Mouse (Mus musculus) heart, postnatal 4 days (tissue): ENCODE measurements around the gene Med12. TPM values are rescaled to one million over a fixed set of nuclear protein-coding genes. Genes with fewer than 3 reads are reported as not detected.
A peak's percentile ranks its signal among the peaks of the same experiment; 100 is the strongest.
"Not testable (repeated sequence)": the region's sequence is repeated elsewhere in the genome, so short reads cannot be mapped to it uniquely, and the experiment has no call there.

Source experiments
- DNase-seq: peaks from one replicate; pipeline ENCODE4 v3.0.0; 2021
- total RNA-seq, 2 experiments: library from RNA; stranded (reverse); gene quantifications; 2 replicates each; pipeline ENCODE4 v1.2.3; 2021

The Med12 gene
- total RNA-seq, 2 experiments from 2014 or later: 27.3 to 28.0 TPM

DNA sequence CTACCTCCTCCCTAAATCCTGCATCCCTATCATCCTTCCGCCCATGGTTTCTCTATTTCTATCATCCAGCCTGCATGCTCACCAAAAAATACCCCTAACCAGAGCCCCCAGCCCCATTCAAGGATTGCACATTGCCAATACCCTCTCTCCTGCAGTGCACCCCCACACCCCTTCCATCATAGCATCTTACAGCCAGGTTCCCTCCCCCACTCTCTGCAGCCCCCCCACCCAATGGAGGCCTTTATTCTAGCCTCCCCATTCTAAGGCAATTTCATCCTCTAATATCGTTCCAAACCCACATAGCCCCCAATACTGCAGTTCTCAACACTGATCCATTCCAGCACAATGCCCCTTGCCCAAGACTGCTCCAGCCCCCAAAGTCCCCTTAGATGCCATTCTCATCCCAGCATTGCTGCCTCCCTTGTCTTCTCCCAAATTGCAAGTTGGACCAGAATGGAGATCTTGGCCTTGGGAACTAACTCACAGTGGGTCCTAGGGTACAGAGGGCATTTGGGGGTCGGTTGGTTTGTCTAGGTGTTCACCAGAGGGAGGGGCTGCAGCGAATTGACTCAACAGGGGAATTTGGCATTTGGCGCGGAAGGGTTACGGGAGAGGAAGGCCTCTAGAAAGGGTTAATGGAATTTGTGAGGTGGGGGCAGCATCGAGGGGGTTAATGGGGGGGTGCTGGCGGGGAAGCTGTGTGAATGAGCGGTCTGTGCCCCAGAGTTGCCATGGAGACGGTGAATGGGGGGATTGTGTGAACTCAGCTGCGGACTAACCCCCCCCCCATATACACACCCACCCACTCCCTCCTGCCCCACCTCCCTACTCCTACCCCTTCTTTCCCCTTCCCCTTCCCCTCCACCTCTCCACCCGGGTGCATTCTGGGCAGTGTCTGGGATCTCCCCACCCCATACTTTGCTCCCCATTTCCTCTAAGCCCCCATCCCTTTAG is 25.9 kb downstream of the Med12 start:
- DNase-seq: no peak

DNA sequence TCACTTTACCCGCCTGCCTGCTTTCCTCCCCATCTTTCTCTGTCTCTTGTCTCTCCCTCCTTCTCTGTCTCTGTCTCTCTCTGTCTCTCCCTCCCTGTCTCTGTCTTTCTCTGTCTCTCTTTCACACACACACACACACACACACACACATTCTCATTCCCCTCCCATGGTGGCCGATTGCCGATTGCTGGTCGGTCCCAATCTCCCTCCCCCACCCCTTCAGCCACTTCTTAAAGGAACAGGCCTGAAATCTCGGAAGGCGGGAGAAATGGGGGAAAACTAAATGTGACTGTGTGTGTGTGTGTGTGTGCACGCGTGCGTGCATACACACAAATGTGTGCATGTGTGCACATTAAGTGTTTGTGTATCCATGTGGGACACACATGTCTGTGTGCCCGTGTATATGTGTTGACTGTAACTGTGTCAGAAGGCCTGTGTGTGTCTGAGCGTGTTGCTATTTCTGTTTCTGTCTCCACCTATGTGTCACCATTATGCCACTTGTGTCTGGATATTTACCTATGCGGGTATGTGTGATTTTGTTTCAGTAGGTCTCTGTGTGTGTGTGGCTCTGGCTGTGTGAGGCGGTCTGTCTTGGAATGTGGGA is 26.7 kb downstream of the Med12 start:
- peak; percentile 17 for DNase-seq

DNA sequence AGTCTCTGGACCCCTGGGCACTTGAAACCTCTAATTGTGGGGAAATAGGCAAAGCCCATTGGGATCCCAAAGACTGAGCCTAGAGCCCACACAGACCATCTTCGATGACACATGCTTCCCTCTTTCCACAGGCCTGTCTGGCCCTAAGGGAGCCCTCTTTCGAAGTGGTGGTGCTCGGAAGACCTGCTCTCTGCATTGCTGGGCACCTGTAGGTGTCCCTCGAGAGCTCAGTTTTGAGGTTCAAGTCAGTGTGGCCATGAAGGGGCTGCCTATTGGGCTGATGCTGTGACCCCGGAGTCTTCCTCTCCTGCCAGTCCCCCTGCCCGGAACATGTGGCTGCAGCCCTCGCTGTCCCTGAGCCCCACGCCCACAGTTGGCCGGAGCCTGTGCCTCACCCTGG is 27.8 kb downstream of the Med12 start:
- DNase-seq: no peak

DNA sequence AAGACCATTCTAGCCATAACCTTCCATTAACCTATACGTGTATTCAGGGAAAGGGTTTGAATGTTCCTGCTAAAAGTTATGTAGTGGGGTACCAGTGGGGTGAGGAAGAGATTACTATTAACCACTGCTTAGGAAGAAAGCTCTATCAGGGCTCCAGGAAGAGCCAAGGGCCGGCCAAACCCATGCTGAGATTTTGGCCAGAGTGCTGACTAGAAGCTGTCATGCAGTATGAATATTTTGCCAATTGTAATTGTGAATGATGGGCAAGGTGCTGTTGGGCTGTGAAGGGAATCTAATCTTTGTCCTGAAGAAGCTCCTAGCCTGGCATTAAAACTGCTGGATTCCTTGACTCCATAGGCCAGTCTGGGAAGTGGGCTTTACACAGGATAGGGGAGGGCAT is 30.8 kb downstream of the Med12 start:
- DNase-seq: no peak

DNA sequence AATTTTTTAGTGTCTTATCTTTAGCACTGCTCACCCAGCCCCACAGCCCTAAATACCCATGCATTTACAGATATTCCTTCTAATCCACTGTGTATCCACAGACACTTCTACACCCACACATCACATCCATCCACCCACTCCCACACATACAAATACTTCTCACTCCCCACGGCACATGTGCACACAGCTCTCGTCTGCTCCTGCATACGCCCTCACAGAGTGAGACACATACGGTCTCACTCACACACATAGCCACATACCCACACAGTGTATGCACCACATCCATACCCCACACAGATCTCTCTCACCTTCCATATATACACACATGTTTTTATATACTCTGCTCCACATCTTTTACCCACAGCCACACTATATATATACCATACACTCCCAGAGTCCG is 35.5 kb downstream of the Med12 start:
- DNase-seq: no peak

DNA sequence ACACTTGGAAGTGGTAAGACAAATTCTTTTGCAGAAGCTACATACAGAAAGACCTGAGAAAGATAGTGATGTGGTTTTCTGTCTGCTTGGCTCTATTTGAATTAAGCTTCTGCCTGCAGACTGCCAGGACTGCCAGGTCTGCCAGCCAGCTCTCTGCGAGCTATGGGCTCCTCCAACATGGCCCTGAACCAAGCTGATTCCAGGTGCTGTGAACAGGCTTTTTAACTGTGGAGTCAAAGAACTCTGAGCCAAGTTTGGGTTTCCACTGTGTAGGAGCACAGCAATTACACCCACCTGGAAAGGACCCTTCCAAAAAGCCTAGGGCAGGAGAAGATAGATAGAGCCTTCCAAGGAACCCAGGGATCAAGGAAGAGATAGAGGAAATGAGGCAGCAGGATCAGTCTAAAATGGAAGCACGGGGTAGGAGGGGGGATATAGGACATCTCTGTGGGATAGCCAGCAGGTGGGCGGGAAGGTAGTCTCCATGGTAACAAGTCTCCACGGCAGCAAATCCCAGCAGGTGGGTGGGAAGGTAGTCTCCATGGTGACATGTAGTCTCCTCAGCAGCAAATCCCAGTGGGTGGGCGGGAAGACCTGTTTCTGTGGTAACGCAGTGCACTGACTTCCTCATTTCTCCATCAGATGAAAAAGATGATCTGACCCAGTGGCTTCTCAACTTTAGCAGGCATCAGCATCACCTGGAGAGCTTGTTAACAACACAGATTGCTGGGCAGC is 40.0 kb downstream of the Med12 start:
- no peak for DNase-seq

DNA sequence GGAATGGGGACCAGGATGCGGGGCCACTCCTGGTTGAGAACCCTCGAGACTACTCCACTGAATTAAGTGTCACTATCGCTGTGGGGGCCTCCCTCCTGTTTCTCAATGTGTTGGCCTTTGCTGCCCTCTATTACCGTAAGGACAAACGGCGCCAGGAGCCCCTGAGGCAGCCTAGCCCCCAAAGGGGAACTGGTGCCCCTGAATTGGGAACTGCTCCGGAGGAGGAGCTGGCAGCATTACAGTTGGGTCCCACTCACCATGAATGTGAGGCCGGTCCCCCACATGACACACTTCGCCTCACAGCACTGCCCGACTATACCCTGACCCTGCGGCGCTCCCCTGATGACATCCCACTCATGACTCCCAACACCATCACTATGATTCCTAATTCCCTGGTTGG is 45.9 kb downstream of the Med12 start:
- DNase-seq: no peak

DNA sequence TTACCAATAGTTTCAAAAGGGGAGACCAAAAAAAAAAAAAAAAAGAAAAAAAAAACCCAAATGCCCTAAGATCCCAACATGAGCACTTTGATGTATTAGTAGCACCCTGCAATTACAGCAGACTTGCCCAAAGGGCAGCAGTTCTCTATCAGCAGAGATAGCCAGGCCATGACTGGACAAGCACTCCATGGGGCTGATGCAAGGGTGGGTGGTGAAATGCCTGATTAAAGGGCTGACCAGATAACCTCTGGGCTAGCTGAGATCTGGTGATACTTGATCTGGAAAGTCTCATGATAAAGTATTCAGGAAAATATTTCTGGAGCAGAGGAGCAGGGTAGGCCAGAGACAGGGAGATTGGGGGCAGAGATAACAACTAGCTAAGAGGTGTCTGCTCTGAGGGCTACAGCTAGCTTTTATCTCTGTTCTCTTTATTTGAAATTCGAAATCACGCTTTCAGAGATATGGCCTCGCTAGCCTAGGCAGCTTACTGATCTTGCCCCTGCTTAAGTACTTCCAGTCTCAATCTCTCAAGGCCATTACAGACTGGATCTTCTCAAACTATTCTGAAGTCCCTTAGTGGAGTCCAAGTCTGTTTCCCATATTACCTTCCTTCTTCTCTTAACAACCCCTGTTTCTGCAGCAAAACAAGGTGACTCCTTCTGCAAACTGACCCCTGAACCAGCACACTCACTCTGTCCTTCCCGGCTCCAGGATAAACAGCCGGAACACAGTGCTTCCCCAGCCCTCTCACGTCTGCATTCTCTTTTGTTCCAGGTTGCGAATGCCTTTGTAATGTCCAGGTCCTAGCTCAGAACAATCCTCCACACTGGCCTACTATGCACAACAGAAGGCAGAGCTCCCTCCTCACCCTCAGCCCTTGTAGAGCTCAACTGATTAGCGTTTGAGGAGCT is 52.4 kb downstream of the Med12 start:
- DNase-seq: no peak

DNA sequence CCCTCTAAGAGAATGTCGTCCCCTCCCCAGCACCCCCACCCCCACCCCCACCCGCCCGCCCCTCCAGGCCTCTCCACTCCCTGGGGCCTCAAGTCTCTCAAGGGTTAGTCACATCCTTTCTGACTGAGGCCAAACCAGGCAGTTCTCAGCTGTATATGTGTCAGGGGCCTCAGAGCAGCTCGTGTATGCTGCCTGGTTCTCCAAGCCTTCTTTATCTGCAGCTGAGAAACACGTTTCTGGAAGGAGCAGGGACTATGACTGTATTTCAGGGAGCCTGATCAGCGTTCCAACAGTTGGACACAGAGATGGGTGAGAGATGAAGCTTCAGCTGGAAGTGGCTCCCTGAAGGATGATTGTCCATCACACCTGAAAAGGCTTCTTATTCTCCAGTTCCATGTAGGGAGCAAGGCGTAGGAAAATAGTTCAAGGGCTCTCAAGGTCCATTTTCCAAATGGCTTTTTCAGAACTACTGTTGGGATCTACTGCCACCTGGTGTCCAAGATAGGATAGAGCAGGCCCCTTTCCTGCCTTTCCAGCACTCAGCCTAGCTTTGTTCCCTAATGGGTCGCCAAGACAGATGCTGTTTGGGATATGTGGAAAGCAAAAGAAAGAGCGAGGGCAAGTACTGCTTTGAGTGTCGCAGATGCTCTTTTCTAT is 55.7 kb downstream of the Med12 start:
- DNase-seq: peak; percentile 73

DNA sequence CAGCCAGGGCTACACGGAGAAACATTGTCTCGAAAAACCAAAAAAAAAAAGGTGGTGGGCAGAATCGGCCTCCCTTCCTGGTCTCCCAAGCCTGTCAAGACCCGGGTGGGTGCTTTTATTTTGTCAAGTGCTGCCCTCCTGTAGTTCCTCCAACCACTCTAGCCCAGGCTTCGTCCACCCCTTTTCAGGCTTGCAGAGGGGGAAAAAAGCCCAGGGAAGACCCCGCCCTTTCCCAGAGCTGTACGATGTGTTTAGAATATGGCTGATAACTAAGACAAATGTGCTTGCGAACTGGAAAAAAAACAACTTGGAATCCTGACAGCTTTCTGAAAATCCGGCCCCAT is 58.2 kb downstream of the Med12 start:
- DNase-seq: no peak

DNA sequence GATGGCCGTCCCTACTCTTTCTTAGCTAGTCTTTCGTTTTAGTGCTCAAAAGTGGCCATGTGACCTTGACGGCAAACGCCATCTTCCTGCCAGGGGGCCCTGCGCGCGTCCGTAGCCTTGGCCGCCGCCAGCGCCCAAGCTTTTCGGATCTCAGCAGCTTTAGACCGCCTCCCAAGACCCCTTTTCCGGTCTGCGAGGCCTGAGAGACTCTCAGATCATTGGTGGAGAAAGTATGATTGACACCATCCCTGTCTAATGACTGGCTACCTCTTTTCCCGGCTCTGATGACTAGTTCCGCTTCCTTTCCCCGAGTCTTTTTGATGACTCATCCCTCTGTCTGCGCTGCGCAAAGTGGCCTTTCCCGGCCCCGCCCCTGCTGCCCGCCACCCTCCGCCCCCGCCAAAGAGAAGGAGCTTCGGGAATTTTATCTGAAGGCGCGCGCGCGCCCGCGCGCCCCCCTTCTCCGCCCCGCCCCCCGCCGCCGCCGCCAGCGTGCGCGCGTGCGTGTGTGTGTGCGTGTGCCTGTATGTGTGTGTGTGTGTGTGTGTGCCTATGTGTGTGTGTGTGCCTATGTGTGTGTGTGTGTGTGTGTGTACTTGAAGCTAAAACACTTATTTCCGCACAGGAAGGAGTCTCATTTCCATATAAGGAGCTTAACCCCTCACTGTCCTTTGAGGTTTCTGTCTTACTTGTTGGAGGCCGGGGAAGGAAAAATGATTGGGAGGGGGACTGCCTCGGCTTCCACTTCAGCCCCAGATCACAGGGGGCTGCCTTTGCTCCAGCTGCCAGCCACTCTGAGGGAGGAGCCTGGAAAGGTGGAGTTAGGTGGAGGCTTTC is 58.8 kb downstream of the Med12 start:
- peak; percentile 86 for DNase-seq

DNA sequence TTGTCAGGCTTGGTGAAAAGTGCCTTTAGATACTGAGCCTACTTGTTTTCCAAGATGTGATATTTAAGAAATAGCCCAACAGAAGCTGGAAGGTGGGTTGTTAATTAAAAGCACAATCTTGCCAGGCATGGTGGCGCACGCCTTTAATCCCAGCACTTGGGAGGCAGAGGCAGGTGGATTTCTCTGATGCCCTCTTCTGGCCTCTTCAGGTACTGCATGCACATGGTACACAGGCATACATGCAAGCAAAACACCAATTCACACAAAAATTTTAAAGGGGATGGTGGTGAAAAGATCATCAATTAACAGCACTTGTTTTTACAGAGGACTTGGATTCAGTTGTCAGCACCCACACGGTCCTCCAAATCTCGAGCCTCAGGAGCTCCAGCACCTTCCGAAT is 60.8 kb downstream of the Med12 start:
- DNase-seq: no peak

DNA sequence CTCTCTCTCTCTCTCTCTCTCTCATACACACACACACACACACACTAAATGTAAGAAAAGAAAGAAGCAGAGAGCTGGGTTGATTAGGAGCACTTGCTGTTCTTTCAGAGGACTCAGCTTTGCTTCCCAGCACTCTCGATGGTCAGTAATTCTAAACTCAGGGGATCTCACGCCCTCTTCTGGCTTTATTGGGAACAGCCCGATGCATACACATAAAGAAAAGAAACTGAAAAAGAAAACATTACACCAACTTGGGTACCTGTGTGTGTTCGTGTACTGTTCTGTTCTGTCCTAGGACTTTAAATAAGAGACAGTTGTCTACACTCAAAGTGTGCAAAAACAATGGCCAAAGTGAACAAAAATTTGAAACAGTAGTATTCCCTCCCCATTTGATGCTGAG is 64.8 kb downstream of the Med12 start:
- DNase-seq: no peak

DNA sequence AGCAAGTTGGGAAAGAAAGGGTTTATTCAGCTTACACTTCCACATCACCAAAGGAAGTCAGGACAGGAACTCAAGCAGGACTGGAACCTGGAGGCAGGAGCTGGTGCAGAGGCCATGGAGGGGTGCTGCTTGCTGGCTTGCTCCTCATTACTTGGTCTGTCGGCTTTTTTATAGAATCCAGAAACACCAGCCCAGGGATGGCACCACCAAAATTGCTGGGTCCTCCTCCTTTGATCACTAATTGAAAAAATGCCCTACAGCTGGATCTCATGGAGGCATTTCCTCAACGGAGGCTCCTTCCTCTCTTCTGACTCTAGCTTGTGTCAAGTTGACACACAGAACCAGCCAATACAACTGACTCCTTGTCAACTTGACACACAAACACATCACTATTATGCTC is 69.0 kb downstream of the Med12 start:
- DNase-seq: not testable (repeated sequence)

DNA sequence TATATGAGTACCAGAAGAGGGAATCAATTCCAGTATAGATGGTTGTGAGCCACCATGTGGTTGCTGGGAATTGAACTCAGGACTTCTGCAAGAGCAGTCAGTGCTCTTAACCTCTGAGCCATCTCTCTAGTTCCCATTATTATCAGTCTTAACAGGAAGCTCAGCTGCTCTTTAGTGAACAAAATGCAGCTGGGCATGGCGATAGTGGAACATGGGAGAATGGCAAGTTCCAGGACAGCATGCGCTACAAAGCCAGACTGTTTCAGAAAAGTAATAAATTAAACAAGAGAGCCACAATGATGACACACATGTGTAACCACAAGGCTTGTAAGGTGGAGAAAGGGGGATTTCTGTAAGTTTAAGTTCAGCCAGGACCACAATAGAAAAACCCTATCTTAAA is 71.6 kb downstream of the Med12 start:
- DNase-seq: no peak

DNA sequence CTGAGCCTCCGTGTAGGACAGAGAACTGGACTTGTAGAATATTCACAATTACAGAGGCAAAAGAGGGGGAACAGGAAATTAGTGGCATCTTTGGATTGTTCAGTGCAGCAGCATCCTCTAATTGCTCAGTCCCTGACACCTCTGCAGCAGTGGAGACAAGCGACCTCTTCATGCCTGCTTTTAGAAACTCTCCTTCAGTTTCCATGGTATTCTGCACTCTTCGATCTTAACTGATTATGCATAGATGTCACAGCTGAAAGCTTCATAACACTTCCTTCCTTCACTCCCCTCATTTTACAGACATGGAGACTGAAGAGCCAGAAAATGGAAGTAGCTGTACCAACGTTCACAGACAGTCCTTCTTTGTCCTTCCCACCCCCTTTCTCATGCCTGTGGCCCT is 72.6 kb downstream of the Med12 start:
- no peak for DNase-seq
